ENCODE assay signal across 16 mouse cellular contexts in genomic region chr13:7994198-7994597, GRCm38 (mm10).
A peak's percentile ranks its signal among the peaks of the same experiment; 100 is the strongest.
DNase-seq lines count a peak whose midpoint lies in the region; ATAC-seq lines count a peak whose summit lies in the region.
"Had no signal": no experiment of that assay in that cellular context is flagged by ENCODE, and none has a peak within 500 bp of the region (broad histone marks: within the 10 kb centered on the region; RNA-seq: fewer than 3 reads in every experiment).

No protein-coding gene starts in this region.

- no peaks in the 10 kb centered on the region for H3K4me1 ChIP-seq in neural tube, embryonic 13.5 days (replicated peaks)

- no peak overlapping the region for H3K27ac ChIP-seq in neural tube, embryonic 13.5 days (replicated peaks)
- H3K27ac ChIP-seq: limb, embryonic 15.5 days had no signal

- peak; percentile 36; the same call in 1 of the 2 replicates for ATAC-seq in neural tube, embryonic 13.5 days (ENCODE audit: low read depth)
- ATAC-seq: intestine, postnatal 0 days had no signal

- H3K4me2 ChIP-seq in neural tube, embryonic 13.5 days = no peak overlapping the region
- H3K4me2 ChIP-seq: limb, embryonic 15.5 days had no signal

- H3K36me3 ChIP-seq in neural tube, embryonic 13.5 days = no peaks in the 10 kb centered on the region
- H3K36me3 ChIP-seq: G1E; limb, embryonic 15.5 days had no signal

- intact Hi-C loops in heart, postnatal 25 days (cut with DNase I) = no loop called here

- no peak overlapping the region for H3K4me3 ChIP-seq in neural tube, embryonic 13.5 days
- H3K4me3 ChIP-seq: limb, embryonic 15.5 days had no signal

- DNase-seq in frontal cortex, adult 2 months (ENCODE audit: extremely low spot score in 1 of 2, low spot score in 1 of 2) = peak; percentile 39 to 57
- no peak for DNase-seq in frontal cortex, postnatal 25 days (ENCODE audit: low spot score in 2 of 2)
- DNase-seq in neural tube, embryonic 10.5 days (ENCODE audit: extremely low spot score, low spot score) = no peak
- DNase-seq in left cerebral cortex, adult 18-20 months (ENCODE audit: low spot score in 2 of 2) = peak; percentile 5 to 9
- peak; percentile 16 for DNase-seq in right cerebral cortex, postnatal 25 days
- DNase-seq in heart, postnatal 25 days (ENCODE audit: low spot score) = no peak
- DNase-seq in heart, adult 11 months = no peak
- DNase-seq: cerebellum, adult 2 months; heart, postnatal 4 days; kidney, postnatal 25 days; lung, adult 2 months; thymus, postnatal 25 days had no signal

- H3K27me3 ChIP-seq in neural tube, embryonic 13.5 days = no peaks in the 10 kb centered on the region
- H3K27me3 ChIP-seq: limb, embryonic 15.5 days had no signal

- no peaks in the 10 kb centered on the region for H3K9me3 ChIP-seq in neural tube, embryonic 13.5 days
- H3K9me3 ChIP-seq: G1E; limb, embryonic 15.5 days had no signal

- 71% methylated on average over 5 of the region's 5 CpGs for WGBS in neural tube, embryonic 13.5 days

- H3K9ac ChIP-seq in neural tube, embryonic 13.5 days = no peak overlapping the region
- H3K9ac ChIP-seq: limb, embryonic 15.5 days had no signal

Comparison
In these comparisons a context has a peak if more than half of its experiments do, and no peak if none do; other contexts are left out.
1. DNase-seq: peak in frontal cortex, adult 2 months (2 of 2), left cerebral cortex, adult 18-20 months (2 of 2) and right cerebral cortex, postnatal 25 days (single experiment); none in frontal cortex, postnatal 25 days (0 of 2), neural tube, embryonic 10.5 days (single experiment), heart, postnatal 25 days (single experiment) and heart, adult 11 months (single experiment).